Mouse (Mus musculus) embryo, embryonic 11.5 days (tissue): ENCODE data around the gene Zdhhc12.
A peak's percentile ranks its signal among the peaks of the same experiment; 100 is the strongest.

Experiments
- DNase-seq: peaks from one replicate; pipeline ENCODE4 v3.0.0-alpha.2; 2012; ENCODE audit warnings: low read depth, low spot score

Gene Zdhhc12

GRCm38 (mm10) chr2:30100214-30100613 is 6.8 kb upstream of the Zdhhc12 start:
- no peak for DNase-seq

GRCm38 (mm10) chr2:30095882-30096527 is 2.6 kb upstream of the Zdhhc12 start:
- no peak for DNase-seq

GRCm38 (mm10) chr2:30094208-30094588 is 750 bp upstream of the Zdhhc12 start:
- no peak for DNase-seq

- DNase-seq: no peak
Measured at GRCm38 (mm10) chr2:30092280-30092918, 1.0 kb downstream of the Zdhhc12 start.

- no peak for DNase-seq
Measured at GRCm38 (mm10) chr2:30091521-30091920, 1.9 kb downstream of the Zdhhc12 start.

- no peak for DNase-seq
Measured at GRCm38 (mm10) chr2:30087310-30087709, 6.1 kb downstream of the Zdhhc12 start.

GRCm38 (mm10) chr2:30084632-30085031 is 8.8 kb downstream of the Zdhhc12 start:
- DNase-seq: no peak

GRCm38 (mm10) chr2:30084113-30084512 is 9.3 kb downstream of the Zdhhc12 start:
- DNase-seq: no peak

GRCm38 (mm10) chr2:30080181-30080800 is 13.2 kb downstream of the Zdhhc12 start:
- no peak for DNase-seq

GRCm38 (mm10) chr2:30078760-30079159 is 14.7 kb downstream of the Zdhhc12 start:
- DNase-seq: no peak

- DNase-seq: no peak
Measured at GRCm38 (mm10) chr2:30078349-30078712, 15.1 kb downstream of the Zdhhc12 start.

GRCm38 (mm10) chr2:30077502-30078348 is 15.7 kb downstream of the Zdhhc12 start, which contains the start of gene Pkn3:
Pkn3 (plus strand) TSS chr2:30077684.
- peak; percentile 81 for DNase-seq

- DNase-seq: no peak
Measured at GRCm38 (mm10) chr2:30076959-30077358, 16.5 kb downstream of the Zdhhc12 start.

- no peak for DNase-seq
Measured at GRCm38 (mm10) chr2:30076439-30076838, 17.0 kb downstream of the Zdhhc12 start.

GRCm38 (mm10) chr2:30075625-30076024 is 17.8 kb downstream of the Zdhhc12 start:
- no peak for DNase-seq

GRCm38 (mm10) chr2:30073285-30073684 is 20.2 kb downstream of the Zdhhc12 start:
- DNase-seq: no peak

- no peak for DNase-seq
Measured at GRCm38 (mm10) chr2:30072875-30073274, 20.6 kb downstream of the Zdhhc12 start.

GRCm38 (mm10) chr2:30067962-30068361 is 25.5 kb downstream of the Zdhhc12 start:
- DNase-seq: no peak

GRCm38 (mm10) chr2:30067031-30067888 is 26.2 kb downstream of the Zdhhc12 start:
- DNase-seq: no peak

GRCm38 (mm10) chr2:30066046-30066901 is 27.2 kb downstream of the Zdhhc12 start:
- peak; percentile 94 for DNase-seq
